Mouse (Mus musculus) stomach, postnatal 0 days (tissue): ENCODE measurements around the gene Lsamp.

Experiments used
- CTCF ChIP-seq: IDR thresholded peaks from 2 replicates; pipeline ENCODE4 v1.5.1; 2016; ENCODE audit warnings: antibody characterized with exemption, low read depth, mild to moderate bottlenecking, moderate library complexity
- EP300 ChIP-seq: optimal IDR thresholded peaks from 2 replicates; pipeline ENCODE3; 2016; ENCODE audit warnings: antibody characterized with exemption

GRCm38 (mm10) chr16:40827191-40827590 lies 843.0 kb downstream of the Lsamp start:
- TF ChIP-seq CTCF: no peak
- no peak for TF ChIP-seq EP300
